Mouse (Mus musculus): Measurements from ENCODE around the gene Ankrd11.

DNA sequence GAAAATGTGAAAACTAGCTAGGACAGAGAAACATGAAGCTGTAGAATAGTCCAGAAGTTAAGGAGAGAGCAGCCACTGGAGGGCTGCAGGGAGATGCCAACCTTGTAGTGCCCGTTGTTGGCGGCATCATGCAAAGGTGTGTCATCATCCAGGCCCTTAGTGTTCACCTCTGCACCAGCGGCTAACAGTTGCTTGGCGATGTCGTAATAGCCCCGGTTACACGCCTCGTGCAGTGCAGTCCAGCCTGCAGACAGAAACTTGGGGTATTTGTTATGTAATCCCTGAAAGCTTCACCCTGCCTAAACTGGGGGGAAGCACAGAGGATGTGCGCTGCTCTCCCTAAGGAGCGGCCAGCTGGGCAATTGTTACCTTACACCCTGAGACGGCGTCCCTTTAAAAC is 143.6 kb downstream of the Ankrd11 start:
- TF ChIP-seq CTCF (IDR thresholded peaks at IDR 0.05 in 2 of 3, conservative IDR thresholded peaks at IDR 0.05 in 1 of 3; ENCODE audit: control insufficient read depth in 1 of 3, insufficient read depth in 1 of 3, low read depth in 2 of 3, low read length in 3 of 3, poor library complexity in 1 of 3, severe bottlenecking in 1 of 3) (no peak), ELF1 (IDR thresholded peaks at IDR 0.05; ENCODE audit: low read depth, low read length) (no peak), EP300 (IDR thresholded peaks at IDR 0.05; ENCODE audit: low read depth in 1 of 2, low read length in 2 of 2) (no peak), CHD1 (IDR thresholded peaks at IDR 0.05; ENCODE audit: low read depth, low read length) (no peak), NRF1 (IDR thresholded peaks at IDR 0.05; ENCODE audit: insufficient read depth, low read depth, low read length, poor library complexity, severe bottlenecking) (no peak), MAX (IDR thresholded peaks at IDR 0.05; ENCODE audit: low read length) (no peak), POLR2AphosphoS2 (IDR thresholded peaks at IDR 0.05; ENCODE audit: low read length) (no peak), ZNF384 (IDR thresholded peaks at IDR 0.05; ENCODE audit: low read depth, low read length) (no peak), USF1 (IDR thresholded peaks at IDR 0.05; ENCODE audit: low read depth, low read length) (no peak), GATA1 (IDR thresholded peaks at IDR 0.05; ENCODE audit: low read depth, low read length) (no peak), POLR2A (IDR thresholded peaks at IDR 0.05; ENCODE audit: control insufficient read depth in 1 of 2, insufficient read depth in 1 of 2, low read depth in 1 of 2, low read length in 2 of 2, poor library complexity in 1 of 2) (no peak), BHLHE40 (IDR thresholded peaks at IDR 0.05; ENCODE audit: borderline replicate concordance, low read depth, low read length) (no peak)
